Comparison of ENCODE assay signal across 20 mouse cellular contexts in genomic region chr16:93581125-93581524, GRCm38 (mm10). TPM values are rescaled to one million over a fixed set of nuclear protein-coding genes. Genes with fewer than 3 reads are reported as not detected.
A peak's percentile ranks its signal among the peaks of the same experiment; 100 is the strongest.
DNase-seq lines count a peak whose midpoint lies in the region; ATAC-seq and TF ChIP-seq lines count a peak whose summit lies in the region.
"Had no signal": no experiment of that assay in that cellular context is flagged by ENCODE, and none has a peak within 500 bp of the region (broad histone marks: within the 10 kb centered on the region; RNA-seq: fewer than 3 reads in every experiment).

No protein-coding gene starts in this region.

- H3K4me2 ChIP-seq in heart, embryonic 12.5 days = no peak overlapping the region
- H3K4me2 ChIP-seq in liver, postnatal 0 days (ENCODE audit: low read depth, low read length) = no peak overlapping the region
- no peak overlapping the region for H3K4me2 ChIP-seq in liver, embryonic 12.5 days
- no peak overlapping the region for H3K4me2 ChIP-seq in lung, embryonic 16.5 days (ENCODE audit: low read depth, low read length)
- H3K4me2 ChIP-seq: forebrain, embryonic 13.5 days; midbrain, embryonic 12.5 days; neural tube, embryonic 15.5 days had no signal

- no peak overlapping the region for H3K9ac ChIP-seq in heart, embryonic 12.5 days
- H3K9ac ChIP-seq in liver, postnatal 0 days (replicated peaks) = no peak overlapping the region
- no peak overlapping the region for H3K9ac ChIP-seq in liver, embryonic 12.5 days
- H3K9ac ChIP-seq in lung, embryonic 16.5 days (ENCODE audit: low read length) = no peak overlapping the region
- H3K9ac ChIP-seq: forebrain, embryonic 13.5 days; midbrain, embryonic 12.5 days; neural tube, embryonic 15.5 days had no signal

- WGBS in heart, embryonic 12.5 days = 24% methylated on average over 6 of the region's 6 CpGs
- 55% methylated on average over 6 of the region's 6 CpGs for WGBS in liver, postnatal 0 days (ENCODE audit: insufficient replicate concordance)
- 52% methylated on average over 6 of the region's 6 CpGs for WGBS in liver, embryonic 12.5 days (ENCODE audit: insufficient replicate concordance)
- WGBS in lung, embryonic 16.5 days = 41% methylated on average over 6 of the region's 6 CpGs

- no peak for TF ChIP-seq EP300 in liver, postnatal 0 days (IDR thresholded peaks at IDR 0.05; ENCODE audit: low read depth)

- H3K9me3 ChIP-seq in heart, embryonic 12.5 days (replicated peaks) = no peaks in the 10 kb centered on the region
- no peaks in the 10 kb centered on the region for H3K9me3 ChIP-seq in liver, postnatal 0 days (ENCODE audit: low read length)
- H3K9me3 ChIP-seq in liver, embryonic 12.5 days (replicated peaks) = no peaks in the 10 kb centered on the region
- no peaks in the 10 kb centered on the region for H3K9me3 ChIP-seq in lung, embryonic 16.5 days (ENCODE audit: control insufficient read depth, low read length)
- H3K9me3 ChIP-seq: forebrain, embryonic 13.5 days; midbrain, embryonic 12.5 days; neural tube, embryonic 15.5 days had no signal

- no peak for TF ChIP-seq CTCF in liver, postnatal 0 days (IDR thresholded peaks at IDR 0.05; ENCODE audit: low read depth)

- H3K27me3 ChIP-seq in heart, embryonic 12.5 days (replicated peaks) = peaks cover 7% of the 10 kb centered on the region; the same call in 1 of the 2 replicates
- no peaks in the 10 kb centered on the region for H3K27me3 ChIP-seq in liver, postnatal 0 days (ENCODE audit: insufficient read depth, low read length)
- H3K27me3 ChIP-seq in liver, embryonic 12.5 days (replicated peaks) = peaks cover 10% of the 10 kb centered on the region; the same call in 1 of the 2 replicates
- H3K27me3 ChIP-seq in lung, embryonic 16.5 days (ENCODE audit: control insufficient read depth, insufficient read depth, low read depth, low read length) = no peaks in the 10 kb centered on the region
- H3K27me3 ChIP-seq: forebrain, embryonic 13.5 days; midbrain, embryonic 12.5 days; neural tube, embryonic 15.5 days had no signal

- peak overlapping the region; percentile 17; the same call in 1 of the 2 replicates for H3K27ac ChIP-seq in heart, embryonic 12.5 days (ENCODE audit: poor library complexity, severe bottlenecking)
- no peak overlapping the region for H3K27ac ChIP-seq in liver, postnatal 0 days (ENCODE audit: low read depth)
- H3K27ac ChIP-seq in liver, embryonic 12.5 days = no peak overlapping the region
- H3K27ac ChIP-seq in lung, embryonic 16.5 days (ENCODE audit: low read length) = peak overlapping the region; percentile 62
- H3K27ac ChIP-seq: forebrain, embryonic 13.5 days; midbrain, embryonic 12.5 days; neural tube, embryonic 15.5 days had no signal

- no peak overlapping the region for H3K4me3 ChIP-seq in heart, embryonic 12.5 days
- H3K4me3 ChIP-seq in liver, postnatal 0 days (ENCODE audit: low read depth, low read length) = no peak overlapping the region
- H3K4me3 ChIP-seq in liver, embryonic 12.5 days = no peak overlapping the region
- no peak overlapping the region for H3K4me3 ChIP-seq in lung, embryonic 16.5 days (ENCODE audit: low read length)
- H3K4me3 ChIP-seq: forebrain, embryonic 13.5 days; midbrain, embryonic 12.5 days; myocyte; neural tube, embryonic 15.5 days had no signal

- no peak for DNase-seq in heart, postnatal 4 days
- DNase-seq in liver, postnatal 0 days = peak; percentile 10
- peak; percentile 71 for DNase-seq in retina, postnatal 1 day
- no peak for DNase-seq in urinary bladder, postnatal 25 days (ENCODE audit: low spot score)
- DNase-seq: cerebellum, postnatal 36 days; gastrocnemius, postnatal 36 days; liver; right cerebral cortex, postnatal 4 days; thymus, postnatal 4 days had no signal

- H3K36me3 ChIP-seq in heart, embryonic 12.5 days = peaks cover 11% of the 10 kb centered on the region
- H3K36me3 ChIP-seq in liver, postnatal 0 days (replicated peaks; ENCODE audit: insufficient read depth, low read length) = peaks cover 7% of the 10 kb centered on the region
- peaks cover 8% of the 10 kb centered on the region for H3K36me3 ChIP-seq in liver, embryonic 12.5 days
- H3K36me3 ChIP-seq in lung, embryonic 16.5 days (ENCODE audit: control insufficient read depth, insufficient read depth, low read length) = peaks cover 7% of the 10 kb centered on the region

- peak; percentile 61; the same call in 1 of the 2 replicates for ATAC-seq in heart, embryonic 12.5 days (ENCODE audit: insufficient number of reproducible peaks, low FRiP score)
- ATAC-seq in liver, postnatal 0 days = no peak
- no peak for ATAC-seq in liver, embryonic 12.5 days
- ATAC-seq in lung, embryonic 16.5 days (ENCODE audit: low read depth) = peak; percentile 97
- ATAC-seq: forebrain, embryonic 13.5 days had no signal

- peaks cover 17% of the 10 kb centered on the region for H3K4me1 ChIP-seq in heart, embryonic 12.5 days (replicated peaks)
- H3K4me1 ChIP-seq in liver, postnatal 0 days (ENCODE audit: insufficient read depth) = 0 out of 2 replicates have a peak, but pooled peaks cover 4% of the 10 kb centered on the region
- H3K4me1 ChIP-seq in liver, embryonic 12.5 days = peaks cover 13% of the 10 kb centered on the region
- 0 out of 2 replicates have a peak, but pooled peaks cover 7% of the 10 kb centered on the region for H3K4me1 ChIP-seq in lung, embryonic 16.5 days (replicated peaks; ENCODE audit: control insufficient read depth, insufficient read depth, low read length)
- H3K4me1 ChIP-seq: forebrain, embryonic 13.5 days; midbrain, embryonic 12.5 days had no signal

RNA-seq across cellular contexts. Expression of gene Setd4, which starts 22.7 kb away (rescaled TPM):
- 6.4 and 7.5 TPM in 2 replicates for polyA plus RNA-seq in heart, embryonic 12.5 days (2016; fragmentation: Nextera tagmentation; extraction: Ambion mirVana)
- 1 to 10 TPM; 2.0 to 2.3 TPM for total RNA-seq in heart, postnatal 4 days (2021)
- polyA plus RNA-seq in liver, postnatal 0 days (2015; fragmentation: Nextera tagmentation; extraction: Ambion mirVana) = 6.0 and 6.3 TPM in 2 replicates
- 6.5 and 7.6 TPM in 2 replicates for polyA plus RNA-seq in liver, embryonic 12.5 days (2016; fragmentation: Nextera tagmentation; extraction: Ambion mirVana)
- 9.9 and 12.5 TPM in 2 replicates for polyA plus RNA-seq in lung, embryonic 16.5 days (2015; fragmentation: Nextera tagmentation; extraction: Ambion mirVana)

RNA-seq across cellular contexts. Expression of gene Cbr1, which starts 24.5 kb away (rescaled TPM):
- 57.0 and 58.0 TPM in 2 replicates for polyA plus RNA-seq in heart, embryonic 12.5 days (2016; fragmentation: Nextera tagmentation; extraction: Ambion mirVana)
- total RNA-seq in heart, postnatal 4 days (2021) = 10 to 100 TPM; 25.9 to 26.2 TPM
- 131 and 174 TPM in 2 replicates for polyA plus RNA-seq in liver, postnatal 0 days (2015; fragmentation: Nextera tagmentation; extraction: Ambion mirVana)
- 24.1 and 28.0 TPM in 2 replicates for polyA plus RNA-seq in liver, embryonic 12.5 days (2016; fragmentation: Nextera tagmentation; extraction: Ambion mirVana)
- 88.1 and 95.2 TPM in 2 replicates for polyA plus RNA-seq in lung, embryonic 16.5 days (2015; fragmentation: Nextera tagmentation; extraction: Ambion mirVana)

RNA-seq across cellular contexts. Expression of gene Gm5678, which starts 46.8 kb away (rescaled TPM):
- not detected in 2 replicates for polyA plus RNA-seq in heart, embryonic 12.5 days (2016; fragmentation: Nextera tagmentation; extraction: Ambion mirVana)
- 1 to 10 TPM in 1 of 2 experiments, under 1 TPM in 1; 0.62 to 1.5 TPM for total RNA-seq in heart, postnatal 4 days (2021)
- not detected in 2 replicates for polyA plus RNA-seq in liver, postnatal 0 days (2015; fragmentation: Nextera tagmentation; extraction: Ambion mirVana)
- not detected in 2 replicates for polyA plus RNA-seq in liver, embryonic 12.5 days (2016; fragmentation: Nextera tagmentation; extraction: Ambion mirVana)
- not detected in 2 replicates for polyA plus RNA-seq in lung, embryonic 16.5 days (2015; fragmentation: Nextera tagmentation; extraction: Ambion mirVana)
- polyA plus RNA-seq: C2C12; forebrain, embryonic 13.5 days; hindbrain, embryonic 11.5 days; kidney, embryonic 14.5 days; large intestine, adult 2 months; midbrain, embryonic 12.5 days; myocyte; neural tube, embryonic 15.5 days had no signal

Comparison
In these comparisons a context has a peak if more than half of its experiments do, and no peak if none do; other contexts are left out.
1. ATAC-seq: peak in heart, embryonic 12.5 days (single experiment) and lung, embryonic 16.5 days (single experiment); none in liver, postnatal 0 days (single experiment) and liver, embryonic 12.5 days (single experiment).
2. H3K27ac ChIP-seq: peak in heart, embryonic 12.5 days (single experiment) and lung, embryonic 16.5 days (single experiment); none in liver, postnatal 0 days (single experiment) and liver, embryonic 12.5 days (single experiment).
3. DNase-seq: peak in liver, postnatal 0 days (single experiment) and retina, postnatal 1 day (single experiment); none in heart, postnatal 4 days (single experiment) and urinary bladder, postnatal 25 days (single experiment).